Mouse (Mus musculus) limb, embryonic 11.5 days (tissue): Measurements from ENCODE around the gene Scn7a. TPM values are rescaled to one million over a fixed set of nuclear protein-coding genes. Genes with fewer than 3 reads are reported as not detected.
A peak's percentile ranks its signal among the peaks of the same experiment; 100 is the strongest.

Experiments
- ATAC-seq: fragments of 200-750 bp; cut with Nextera tagmentation; 2 replicates; pipeline ENCODE4 v1.8.0; 2017; ENCODE audit warnings: low read depth; ENCODE audit not compliant: insufficient number of reproducible peaks, low FRiP score, low TSS enrichment
- DNase-seq: peaks from one replicate; pipeline ENCODE4 v3.0.0-alpha.2; 2015; ENCODE audit warnings: low spot score
- H3K27ac ChIP-seq: fragments of 300-500 bp; sonication (generic); replicated peaks from 2 replicates; pipeline ENCODE4 v1.5.1; 2014; ENCODE audit warnings: low read depth, mild to moderate bottlenecking, low read length
- H3K27me3 ChIP-seq: fragments of 300-500 bp; sonication (generic); 2 replicates; pipeline ENCODE4 v1.6.1; 2014; ENCODE audit warnings: mild to moderate bottlenecking, low read length, mixed read lengths; ENCODE audit not compliant: control insufficient read depth, insufficient read depth
- H3K36me3 ChIP-seq: fragments of 300-500 bp; sonication (generic); 2 replicates; pipeline ENCODE4 v1.6.1; 2014; ENCODE audit warnings: mild to moderate bottlenecking, low read length, moderate library complexity, mixed read lengths; ENCODE audit not compliant: control insufficient read depth, insufficient read depth
- H3K4me1 ChIP-seq: fragments of 300-500 bp; sonication (generic); 2 replicates; pipeline ENCODE4 v1.6.1; 2014; ENCODE audit warnings: low read length, mixed read lengths; ENCODE audit not compliant: control insufficient read depth, insufficient read depth
- H3K4me2 ChIP-seq: fragments of 300-500 bp; sonication (generic); 2 replicates; pipeline ENCODE4 v1.6.1; 2014; ENCODE audit warnings: low read depth, mild to moderate bottlenecking, moderate library complexity; ENCODE audit not compliant: severe bottlenecking
- H3K4me3 ChIP-seq: fragments of 300-500 bp; sonication (generic); 2 replicates; pipeline ENCODE4 v1.5.1; 2014; ENCODE audit warnings: low read depth, low read length
- H3K9ac ChIP-seq: fragments of 300-500 bp; sonication (generic); 2 replicates; pipeline ENCODE4 v1.6.1; 2014; ENCODE audit warnings: mild to moderate bottlenecking, low read length
- H3K9me3 ChIP-seq: fragments of 300-500 bp; sonication (generic); 2 replicates; pipeline ENCODE4 v1.6.1; 2016; ENCODE audit warnings: low read length; ENCODE audit not compliant: control insufficient read depth
- WGBS: fragments of 180-500 bp; shearing (Covaris S2); extraction: QIAGEN DNeasy Blood & Tissue Kit; methylation state at CpG from one replicate; pipeline ENCODE4 v1.1.7; 2014; 5-methylcytosine and 5-hydroxymethylcytosine counted together
- polyA plus RNA-seq: library from polyadenylated mRNA; unstranded; fragments of >200 nt; fragmentation: Nextera tagmentation; extraction: Ambion mirVana; gene quantifications from 2 replicates; pipeline ENCODE4 v1.2.1, GENCODE M21; 2014

Scn7a gene
- polyA plus RNA-seq, 1 experiment from 2014 or later = not detected

DNA sequence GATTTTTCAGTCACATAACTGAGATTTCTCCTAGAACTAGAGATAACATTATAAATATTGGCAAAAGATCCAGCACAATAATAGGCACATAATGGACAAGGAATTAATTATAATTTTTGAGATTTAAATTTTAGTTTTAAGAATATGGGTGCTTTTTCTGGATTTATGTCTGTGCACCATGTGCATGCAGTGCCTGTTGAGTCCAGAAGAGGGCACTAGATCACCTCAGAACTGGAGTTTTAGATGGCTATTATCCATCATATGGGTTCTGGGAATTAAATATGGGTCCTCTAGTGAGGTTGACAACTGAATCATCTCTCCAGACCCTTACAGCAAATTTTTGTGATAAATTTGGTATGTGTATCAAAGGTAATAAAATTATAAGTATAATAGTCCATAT, 21.8 kb downstream of the Scn7a start:
- no peak for ATAC-seq
- Histone ChIP-seq H3K4me1 (no peaks in the 10 kb centered on the region), H3K9me3 (no peaks in the 10 kb centered on the region)

DNA sequence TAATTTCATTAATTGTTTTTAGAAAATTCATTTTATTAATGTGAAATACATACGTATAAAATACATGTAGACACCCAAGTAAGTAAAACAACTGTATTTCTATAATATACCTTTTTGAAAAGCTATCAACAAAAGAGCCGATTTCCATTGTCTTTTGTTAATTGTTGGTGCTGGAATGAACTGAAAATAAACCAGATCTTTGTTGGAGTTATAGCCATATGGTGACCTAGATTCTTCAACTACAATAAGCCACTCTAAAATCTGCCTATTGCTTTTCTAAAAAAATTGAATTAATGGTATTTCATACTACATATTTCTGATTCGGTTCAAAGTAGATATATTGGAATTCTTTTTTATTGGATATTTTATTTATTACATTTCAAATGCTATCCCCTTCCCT, 56.7 kb downstream of the Scn7a start:
- WGBS = 89% methylated on average over 3 of the region's 3 CpGs
- H3K36me3 ChIP-seq = no peaks in the 10 kb centered on the region
- H3K9ac ChIP-seq = no peak overlapping the region
- DNase-seq = no peak
- H3K9me3 ChIP-seq = no peaks in the 10 kb centered on the region
- H3K27me3 ChIP-seq = no peaks in the 10 kb centered on the region
- H3K4me3 ChIP-seq = no peak overlapping the region
- H3K27ac ChIP-seq = no peak overlapping the region
- H3K4me2 ChIP-seq = no peak overlapping the region
- no peak for ATAC-seq
- H3K4me1 ChIP-seq = no peaks in the 10 kb centered on the region

More for the DNA sequence above, 21.8 kb downstream of the Scn7a start:
- Histone ChIP-seq H3K9ac (no peak overlapping the region), H3K36me3 (no peaks in the 10 kb centered on the region), H3K4me3 (no peak overlapping the region), H3K27ac (no peak overlapping the region), H3K4me2 (no peak overlapping the region), H3K27me3 (no peaks in the 10 kb centered on the region)
- no peak for DNase-seq

DNA sequence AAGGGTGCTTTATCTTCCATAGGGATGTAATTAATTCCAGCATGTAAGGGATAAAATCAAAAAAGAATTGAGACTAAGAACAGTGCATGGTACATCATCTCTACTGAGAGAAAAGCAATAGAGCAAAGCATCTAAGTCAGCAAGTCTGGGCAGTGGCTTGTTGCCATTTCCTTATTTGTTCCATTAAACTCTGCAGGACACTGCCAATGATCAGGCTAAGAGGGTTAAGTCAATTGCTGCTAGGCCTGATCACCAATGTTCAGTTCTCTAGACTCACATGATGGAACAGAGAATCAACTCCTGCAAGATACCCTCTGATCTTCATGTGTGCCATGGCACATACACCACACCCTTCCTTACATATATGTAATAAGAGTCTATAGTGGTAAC, 57.1 kb downstream of the Scn7a start:
- H3K36me3 ChIP-seq = no peaks in the 10 kb centered on the region
- ATAC-seq = no peak

DNA sequence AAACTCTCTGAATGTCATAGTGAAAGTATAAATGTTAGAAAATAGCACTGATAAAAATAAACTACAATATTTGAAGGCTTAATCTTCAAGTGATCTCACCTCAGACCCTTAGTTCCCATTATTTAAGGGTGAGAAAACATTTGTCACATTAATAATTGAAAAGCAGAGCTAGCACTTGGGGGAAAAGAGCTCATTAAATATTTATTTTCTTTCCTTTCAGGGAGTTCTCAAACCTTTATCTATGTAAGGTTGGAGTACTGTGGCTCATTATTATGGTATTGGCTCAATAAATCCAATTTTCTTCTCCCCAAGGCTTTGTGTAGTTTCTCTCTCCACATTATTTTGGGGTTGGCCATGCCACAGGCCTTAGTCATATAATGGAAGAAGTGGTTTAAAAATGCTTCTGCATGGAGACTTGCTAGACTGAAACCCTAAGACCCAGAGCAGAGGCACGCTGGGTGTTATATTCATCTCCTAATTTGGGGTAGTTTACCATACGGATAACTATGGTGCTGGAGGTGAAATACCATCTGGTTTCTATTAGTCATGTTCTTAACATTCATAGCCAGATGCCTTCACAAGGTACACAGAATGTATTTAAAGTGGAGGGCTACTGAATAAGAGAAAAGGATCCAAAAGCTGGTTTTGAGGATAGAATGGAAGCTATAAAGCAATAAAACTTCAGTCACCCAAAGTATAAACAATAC, 57.7 kb downstream of the Scn7a start:
- H3K27me3 ChIP-seq = no peaks in the 10 kb centered on the region
- H3K4me1 ChIP-seq = no peaks in the 10 kb centered on the region
- H3K9ac ChIP-seq = no peak overlapping the region
- ATAC-seq = 0 out of 2 replicates have a peak, but pooled peaks have one; percentile 39
- no peaks in the 10 kb centered on the region for H3K9me3 ChIP-seq
- H3K4me2 ChIP-seq = no peak overlapping the region
- 12% methylated on average over 2 of the region's 2 CpGs for WGBS
- DNase-seq = peak; percentile 22
- H3K36me3 ChIP-seq = no peaks in the 10 kb centered on the region
- H3K4me3 ChIP-seq = no peak overlapping the region
- H3K27ac ChIP-seq = no peak overlapping the region

More for the DNA sequence above, 57.1 kb downstream of the Scn7a start:
- DNase-seq = no peak
- H3K9ac ChIP-seq = no peak overlapping the region
- no peaks in the 10 kb centered on the region for H3K4me1 ChIP-seq
- no peak overlapping the region for H3K4me2 ChIP-seq
- H3K27me3 ChIP-seq = no peaks in the 10 kb centered on the region
- no peaks in the 10 kb centered on the region for H3K9me3 ChIP-seq
- H3K4me3 ChIP-seq = no peak overlapping the region
- no peak overlapping the region for H3K27ac ChIP-seq

DNA sequence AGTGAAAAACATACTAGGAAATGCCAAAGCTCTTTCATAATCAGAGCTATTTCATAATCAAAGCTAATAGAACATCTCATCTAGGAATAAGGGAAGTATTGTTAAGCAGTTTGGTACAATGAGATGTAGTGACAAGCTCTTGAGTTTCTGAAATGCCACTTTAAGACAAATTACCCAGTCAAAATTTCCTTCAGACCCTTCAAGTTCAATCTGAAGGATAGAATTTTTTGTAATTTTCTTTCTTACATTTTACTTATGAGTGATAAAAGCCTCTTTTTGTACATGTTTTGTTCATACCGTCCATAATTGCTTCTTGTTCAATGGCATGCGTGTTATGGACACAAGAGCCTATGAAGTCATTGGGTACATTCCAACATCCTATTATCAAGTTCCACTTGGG, 72.6 kb downstream of the Scn7a start:
- Histone ChIP-seq H3K27ac (no peak overlapping the region), H3K4me3 (no peak overlapping the region), H3K36me3 (no peaks in the 10 kb centered on the region), H3K9ac (no peak overlapping the region), H3K27me3 (no peaks in the 10 kb centered on the region), H3K4me2 (no peak overlapping the region), H3K9me3 (no peaks in the 10 kb centered on the region), H3K4me1 (no peaks in the 10 kb centered on the region)
- ATAC-seq = no peak
- no peak for DNase-seq
- WGBS = 90% methylated on average over 2 of the region's 2 CpGs

DNA sequence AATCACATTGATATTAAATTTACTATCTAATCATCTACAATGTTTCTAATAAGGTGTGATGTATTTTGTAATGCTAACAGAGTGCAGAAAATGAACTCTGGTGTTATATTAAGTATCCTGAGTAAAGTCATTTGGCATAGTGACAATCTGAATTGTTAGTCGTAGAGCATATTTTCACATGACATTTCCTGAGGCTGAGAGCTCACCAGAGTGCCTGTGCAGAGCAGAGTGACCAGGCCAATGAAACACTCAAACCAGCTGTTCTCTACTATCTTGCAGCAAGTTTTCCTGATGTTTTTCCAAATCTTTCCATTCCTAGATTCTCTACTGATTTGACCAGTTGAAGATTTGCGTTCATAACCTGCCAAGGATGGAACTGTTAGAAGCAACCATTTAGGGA, 92.4 kb downstream of the Scn7a start:
- H3K9ac ChIP-seq = no peak overlapping the region
- no peaks in the 10 kb centered on the region for H3K36me3 ChIP-seq
- H3K4me1 ChIP-seq = no peaks in the 10 kb centered on the region
- ATAC-seq (no peak), DNase-seq (no peak)
- H3K4me3 ChIP-seq = no peak overlapping the region
- H3K4me2 ChIP-seq = no peak overlapping the region
- 89% methylated on average over 2 of the region's 2 CpGs for WGBS
- no peak overlapping the region for H3K27ac ChIP-seq
- no peaks in the 10 kb centered on the region for H3K9me3 ChIP-seq
- no peaks in the 10 kb centered on the region for H3K27me3 ChIP-seq

DNA sequence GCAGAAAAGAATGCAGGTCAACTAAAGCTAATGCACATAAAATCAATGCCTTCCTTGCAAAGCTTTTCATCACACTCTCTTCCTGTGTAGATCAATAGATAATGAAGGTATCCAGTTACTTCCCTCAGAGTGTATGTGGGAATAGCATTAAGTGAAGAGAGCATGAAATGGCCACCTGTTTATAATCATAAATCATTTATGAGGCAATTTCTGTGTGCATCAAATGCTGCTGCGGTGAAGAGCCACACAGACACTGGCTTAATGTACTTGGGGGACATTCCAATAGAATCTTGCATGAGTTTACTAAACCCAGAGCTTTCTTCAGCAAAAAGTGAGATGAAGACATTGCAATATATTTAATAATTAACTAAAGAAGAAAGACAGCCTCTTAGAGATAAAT, 122.7 kb downstream of the Scn7a start:
- no peak for ATAC-seq

DNA sequence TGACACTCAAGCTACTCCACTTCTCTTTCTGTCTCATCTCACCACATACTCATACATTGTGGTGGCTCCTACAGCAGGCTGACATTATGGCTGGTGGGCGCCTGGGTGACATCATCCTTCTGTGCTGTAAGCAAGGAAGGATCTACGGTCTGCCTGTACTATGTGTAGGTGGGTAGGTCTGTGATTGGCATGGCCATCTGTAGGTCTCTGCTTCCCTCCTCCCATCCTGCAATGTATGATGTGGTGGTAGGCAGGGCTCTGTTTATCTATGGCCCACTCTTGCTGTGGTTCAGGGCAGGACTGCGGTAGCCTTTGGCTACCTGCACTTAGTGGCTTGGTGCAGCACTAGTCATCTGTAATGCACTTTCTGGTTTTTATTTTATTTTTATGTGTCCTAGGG, 128.3 kb downstream of the Scn7a start:
- no peaks in the 10 kb centered on the region for H3K9me3 ChIP-seq
- H3K9ac ChIP-seq = no peak overlapping the region
- H3K4me2 ChIP-seq = no peak overlapping the region
- 90% methylated on average over 3 of the region's 3 CpGs for WGBS
- H3K4me3 ChIP-seq = no peak overlapping the region
- H3K4me1 ChIP-seq = no peaks in the 10 kb centered on the region
- H3K36me3 ChIP-seq = no peaks in the 10 kb centered on the region
- no peak overlapping the region for H3K27ac ChIP-seq
- no peak for DNase-seq
- no peaks in the 10 kb centered on the region for H3K27me3 ChIP-seq
- no peak for ATAC-seq

More for the DNA sequence above, 122.7 kb downstream of the Scn7a start:
- DNase-seq = no peak
- Histone ChIP-seq H3K9me3 (no peaks in the 10 kb centered on the region), H3K27ac (no peak overlapping the region), H3K4me2 (no peak overlapping the region), H3K27me3 (no peaks in the 10 kb centered on the region), H3K4me1 (no peaks in the 10 kb centered on the region), H3K36me3 (no peaks in the 10 kb centered on the region), H3K4me3 (no peak overlapping the region), H3K9ac (no peak overlapping the region)
- WGBS = 77% methylated on average over 1 of the region's 1 CpGs

DNA sequence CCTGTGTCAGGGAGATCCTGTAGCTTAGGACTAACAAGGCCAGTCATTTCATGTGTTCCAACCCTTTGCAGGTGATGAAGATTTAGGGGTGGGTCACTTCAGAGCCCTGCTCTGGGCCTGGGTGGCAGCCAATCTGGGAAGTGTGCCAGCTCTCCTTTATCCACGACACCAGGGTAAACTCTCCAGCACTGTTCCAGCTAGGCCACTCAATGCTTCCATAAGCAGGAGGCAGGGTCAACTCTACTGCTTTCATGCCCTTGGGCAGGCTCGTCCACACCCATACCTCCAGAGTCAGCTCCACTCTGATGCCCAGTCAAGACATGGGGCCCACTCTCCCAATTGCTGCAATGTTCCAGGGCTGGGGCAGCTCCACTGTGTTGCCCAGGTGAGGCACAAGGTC, 129.3 kb downstream of the Scn7a start:
- H3K36me3 ChIP-seq = no peaks in the 10 kb centered on the region
- no peak overlapping the region for H3K27ac ChIP-seq
- DNase-seq = no peak
- H3K9me3 ChIP-seq = no peaks in the 10 kb centered on the region
- H3K4me3 ChIP-seq = no peak overlapping the region
- H3K27me3 ChIP-seq = no peaks in the 10 kb centered on the region
- H3K4me1 ChIP-seq = no peaks in the 10 kb centered on the region
- ATAC-seq = no peak
- no peak overlapping the region for H3K9ac ChIP-seq
- whole genome bisulfite sequencing = 82% methylated on average over 2 of the region's 2 CpGs
- H3K4me2 ChIP-seq = no peak overlapping the region
